Mouse (Mus musculus) lung, embryonic 16.5 days (tissue): Measurements from ENCODE around the gene Zg16. TPM values are rescaled to one million over a fixed set of nuclear protein-coding genes. Genes with fewer than 3 reads are reported as not detected.

Source experiments
- ATAC-seq: fragments of 200-750 bp; cut with Nextera tagmentation; 2 replicates; pipeline ENCODE4 v1.8.0; 2017; ENCODE audit warnings: low read depth, mild to moderate bottlenecking, moderate library complexity
- H3K27ac ChIP-seq: fragments of 300-500 bp; sonication (generic); 2 replicates; pipeline ENCODE4 v1.5.1; 2014; ENCODE audit warnings: mild to moderate bottlenecking, control low read depth, low read length
- H3K27me3 ChIP-seq: fragments of 300-500 bp; sonication (generic); 2 replicates; pipeline ENCODE4 v1.6.1; 2014; ENCODE audit warnings: low read depth, low read length, mixed read lengths; ENCODE audit not compliant: control insufficient read depth, insufficient read depth
- H3K36me3 ChIP-seq: fragments of 300-500 bp; sonication (generic); 2 replicates; pipeline ENCODE4 v1.6.1; 2014; ENCODE audit warnings: low read length; ENCODE audit not compliant: control insufficient read depth, insufficient read depth
- H3K4me1 ChIP-seq: fragments of 300-500 bp; sonication (generic); replicated peaks from 2 replicates; pipeline ENCODE4 v1.6.1; 2014; ENCODE audit warnings: low read length, mixed read lengths; ENCODE audit not compliant: control insufficient read depth, insufficient read depth
- H3K4me2 ChIP-seq: fragments of 300-500 bp; sonication (generic); 2 replicates; pipeline ENCODE4 v1.6.1; 2014; ENCODE audit warnings: low read depth, low read length, control low read depth
- H3K4me3 ChIP-seq: fragments of 300-500 bp; sonication (generic); 2 replicates; pipeline ENCODE4 v1.5.1; 2014; ENCODE audit warnings: mild to moderate bottlenecking, low read length, control low read depth
- H3K9ac ChIP-seq: fragments of 300-500 bp; sonication (generic); 2 replicates; pipeline ENCODE4 v1.6.1; 2014; ENCODE audit warnings: low read length, control low read depth
- H3K9me3 ChIP-seq: fragments of 300-500 bp; sonication (generic); 2 replicates; pipeline ENCODE4 v1.6.1; 2016; ENCODE audit warnings: low read length; ENCODE audit not compliant: control insufficient read depth
- WGBS: fragments of 180-500 bp; shearing (Covaris S2); extraction: QIAGEN DNeasy Blood & Tissue Kit; methylation state at CpG from one replicate; pipeline ENCODE4 v1.1.7; 2014; 5-methylcytosine and 5-hydroxymethylcytosine counted together
- polyA plus RNA-seq: library from polyadenylated mRNA; unstranded; fragments of >200 nt; fragmentation: Nextera tagmentation; extraction: Ambion mirVana; gene quantifications from 2 replicates; pipeline ENCODE4 v1.2.1, GENCODE M21; 2015

Gene Zg16
- polyA plus RNA-seq, 1 experiment from 2014 or later, result not detected

DNA sequence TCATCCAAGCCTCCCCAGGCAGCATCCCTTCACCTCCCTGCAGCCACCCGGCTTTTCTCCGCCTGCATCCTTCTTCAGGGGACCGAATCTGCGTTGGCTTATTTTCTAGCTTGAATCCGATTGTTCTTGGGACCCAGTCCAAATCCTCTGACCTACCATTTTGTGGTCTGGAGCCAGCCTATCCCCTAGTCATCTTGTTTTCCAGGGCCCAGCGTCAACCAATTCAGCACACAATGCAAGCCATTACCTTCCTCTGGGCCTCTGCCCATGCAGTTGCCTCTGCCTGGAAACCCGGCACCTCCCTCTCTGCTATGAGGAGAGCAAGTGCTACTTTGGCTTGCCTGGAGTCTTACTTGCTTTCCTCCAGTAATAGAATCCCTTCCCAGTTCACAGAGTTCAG is 18.4 kb upstream of the Zg16 start:
- no peak for ATAC-seq
- H3K4me3 ChIP-seq, result no peak overlapping the region
- H3K27ac ChIP-seq, result no peak overlapping the region
- no peak overlapping the region for H3K4me2 ChIP-seq
- H3K9me3 ChIP-seq, result no peaks in the 10 kb centered on the region
- 74% methylated on average over 7 of the region's 7 CpGs for WGBS
- peaks cover 6% of the 10 kb centered on the region; the same call in 1 of the 2 replicates for H3K4me1 ChIP-seq
- H3K27me3 ChIP-seq, result no peaks in the 10 kb centered on the region
- H3K36me3 ChIP-seq, result no peaks in the 10 kb centered on the region
- no peak overlapping the region for H3K9ac ChIP-seq

DNA sequence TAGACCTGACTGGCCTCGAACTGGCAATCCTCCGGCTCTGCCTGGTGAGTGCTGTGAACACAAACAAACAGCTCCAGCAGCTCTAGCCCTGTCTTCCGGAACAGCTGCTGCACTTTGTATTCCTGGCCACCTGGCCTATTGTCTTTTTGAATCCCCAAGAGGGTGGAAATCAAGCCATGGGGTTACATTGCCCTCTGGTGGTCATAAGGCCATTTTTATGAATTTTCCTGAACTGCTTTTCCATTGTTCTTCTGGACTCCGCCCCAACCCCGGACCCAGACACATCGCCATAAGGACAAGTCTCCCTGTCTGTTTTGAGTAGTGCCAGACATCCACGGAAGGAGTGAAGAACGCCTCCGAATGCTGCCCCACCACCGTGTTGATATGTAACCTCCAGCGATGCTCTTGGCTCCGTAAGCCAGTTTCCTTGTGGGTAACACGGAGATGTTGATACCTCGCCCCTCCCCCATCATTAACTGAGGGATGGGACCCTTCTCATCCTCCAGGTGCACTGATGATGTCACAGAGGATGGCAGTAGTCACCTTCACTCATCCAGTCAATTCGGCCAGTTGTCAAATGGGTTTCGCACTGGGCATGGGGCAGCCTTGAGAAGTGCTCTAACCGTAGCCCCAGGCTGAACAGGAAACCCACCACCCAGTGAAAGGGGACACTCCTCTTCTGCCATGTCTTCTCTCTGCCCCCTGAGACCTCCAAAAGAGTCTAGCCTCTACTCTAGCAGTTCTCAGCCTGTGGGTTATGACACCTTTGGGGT is 17.6 kb upstream of the Zg16 start:
- peak overlapping the region; percentile 66 for H3K9ac ChIP-seq
- ATAC-seq, result peak; percentile 76
- no peaks in the 10 kb centered on the region for H3K27me3 ChIP-seq
- H3K9me3 ChIP-seq, result no peaks in the 10 kb centered on the region
- peak overlapping the region; percentile 72 for H3K4me2 ChIP-seq
- H3K4me1 ChIP-seq, result peaks cover 6% of the 10 kb centered on the region; the same call in 1 of the 2 replicates
- peak overlapping the region; percentile 46 for H3K4me3 ChIP-seq
- 13% methylated on average over 17 of the region's 17 CpGs for WGBS
- no peak overlapping the region for H3K27ac ChIP-seq
- no peaks in the 10 kb centered on the region for H3K36me3 ChIP-seq

DNA sequence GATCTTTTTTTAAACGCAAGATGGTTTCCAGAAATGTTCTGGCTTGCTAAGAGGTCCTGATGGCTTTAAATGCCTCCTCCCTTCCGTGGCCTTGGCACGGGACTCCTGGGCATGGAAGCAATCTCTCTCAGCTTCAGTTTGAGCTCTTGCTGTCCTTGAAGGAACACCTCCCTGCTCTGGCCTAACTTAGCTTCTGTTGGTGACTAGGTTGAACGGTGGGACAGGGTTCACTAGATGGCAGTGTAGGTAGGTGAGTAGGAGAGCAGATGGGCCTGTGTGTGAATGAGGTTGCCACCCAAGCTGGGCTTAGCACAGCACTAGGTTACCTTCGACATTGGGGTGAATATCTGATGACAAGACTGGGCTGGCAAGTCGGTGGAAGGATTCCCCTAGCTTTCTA is 16.8 kb upstream of the Zg16 start:
- H3K4me2 ChIP-seq, result no peak overlapping the region
- no peaks in the 10 kb centered on the region for H3K36me3 ChIP-seq
- 65% methylated on average over 6 of the region's 6 CpGs for WGBS
- H3K9me3 ChIP-seq, result no peaks in the 10 kb centered on the region
- H3K4me3 ChIP-seq, result no peak overlapping the region
- peaks cover 6% of the 10 kb centered on the region; the same call in 1 of the 2 replicates for H3K4me1 ChIP-seq
- H3K27ac ChIP-seq, result no peak overlapping the region
- no peak overlapping the region for H3K9ac ChIP-seq
- no peaks in the 10 kb centered on the region for H3K27me3 ChIP-seq
- ATAC-seq, result peak; percentile 37

DNA sequence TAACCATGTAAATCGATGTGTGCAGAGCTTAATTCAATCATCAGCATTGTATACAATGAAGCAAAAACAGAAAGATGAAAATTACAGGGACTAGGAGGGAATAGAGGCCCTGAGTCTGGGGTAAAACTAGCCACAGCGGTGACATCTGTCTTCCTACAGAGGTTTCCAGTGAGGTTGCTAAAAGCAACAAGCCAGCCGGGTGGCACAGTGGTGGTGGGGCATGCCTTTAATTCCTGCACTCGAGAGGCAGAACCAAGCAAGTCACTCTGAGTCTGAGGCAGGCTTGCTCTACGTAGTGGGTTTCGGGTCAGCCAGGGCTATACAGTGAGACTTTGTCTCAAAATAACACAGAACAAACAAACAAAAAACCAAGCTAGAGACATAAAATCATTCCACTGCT is 15.0 kb upstream of the Zg16 start:
- Histone ChIP-seq H3K4me1 (peaks cover 6% of the 10 kb centered on the region; the same call in 1 of the 2 replicates), H3K4me3 (no peak overlapping the region), H3K27me3 (no peaks in the 10 kb centered on the region), H3K9ac (no peak overlapping the region), H3K27ac (no peak overlapping the region), H3K36me3 (no peaks in the 10 kb centered on the region), H3K9me3 (no peaks in the 10 kb centered on the region), H3K4me2 (no peak overlapping the region)
- WGBS, result 56% methylated on average over 6 of the region's 6 CpGs
- no peak for ATAC-seq

DNA sequence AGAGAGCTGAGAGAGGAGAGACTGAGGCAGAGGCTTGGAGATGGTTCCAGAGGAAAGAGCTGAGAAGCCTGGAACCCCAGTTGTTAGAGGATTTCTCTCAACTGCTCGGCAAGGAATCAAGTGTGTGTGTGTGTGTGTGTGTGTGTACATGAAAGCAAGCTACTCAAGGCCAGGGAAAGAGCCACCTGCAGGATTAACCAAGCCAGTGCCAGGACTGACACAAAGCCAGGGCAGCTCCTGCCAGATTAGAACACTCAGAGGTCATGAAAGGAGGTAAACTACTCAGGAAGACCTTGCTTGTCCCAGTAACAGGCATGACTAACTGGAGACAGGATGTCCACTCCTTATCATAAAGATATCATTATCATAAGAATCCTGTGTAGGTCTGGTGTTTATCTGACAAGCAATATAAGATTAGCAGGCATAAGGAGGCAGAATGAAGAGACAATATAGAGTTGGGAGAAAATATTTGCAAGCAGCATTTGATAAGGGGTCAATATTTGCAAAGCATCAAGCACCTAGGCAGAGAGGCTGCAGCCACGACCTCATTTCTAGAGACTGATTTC is 14.4 kb upstream of the Zg16 start:
- Histone ChIP-seq H3K36me3 (no peaks in the 10 kb centered on the region), H3K27me3 (no peaks in the 10 kb centered on the region), H3K9ac (no peak overlapping the region), H3K4me3 (no peak overlapping the region), H3K4me1 (peaks cover 6% of the 10 kb centered on the region; the same call in 1 of the 2 replicates), H3K4me2 (no peak overlapping the region), H3K27ac (no peak overlapping the region), H3K9me3 (no peaks in the 10 kb centered on the region)
- 13% methylated on average over 2 of the region's 2 CpGs for WGBS
- ATAC-seq, result no peak

DNA sequence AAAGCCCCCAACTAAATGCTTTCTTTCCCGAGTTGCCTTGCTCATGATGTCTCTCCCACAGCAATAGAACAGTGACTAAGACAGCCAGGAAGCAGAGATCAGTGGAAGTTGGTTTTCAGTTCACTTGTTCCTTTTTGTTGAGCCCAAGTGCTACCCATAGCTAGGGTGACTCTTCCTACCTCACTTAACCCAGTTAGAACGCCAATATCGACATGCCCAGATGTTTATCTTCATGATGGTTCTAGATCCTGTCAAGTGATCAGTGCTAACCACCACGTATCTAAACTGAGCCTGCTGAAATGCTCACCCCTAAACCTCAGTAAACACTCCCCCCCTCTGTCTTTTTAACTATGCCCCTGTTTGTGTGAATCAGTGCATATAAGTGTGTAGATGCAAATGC is 12.4 kb upstream of the Zg16 start:
- H3K27ac ChIP-seq, result no peak overlapping the region
- 74% methylated on average over 4 of the region's 4 CpGs for WGBS
- peaks cover 2% of the 10 kb centered on the region; the same call in 1 of the 2 replicates for H3K4me1 ChIP-seq
- H3K9ac ChIP-seq, result no peak overlapping the region
- no peak overlapping the region for H3K4me3 ChIP-seq
- H3K4me2 ChIP-seq, result no peak overlapping the region
- H3K9me3 ChIP-seq, result no peaks in the 10 kb centered on the region
- no peaks in the 10 kb centered on the region for H3K27me3 ChIP-seq
- ATAC-seq, result no peak
- no peaks in the 10 kb centered on the region for H3K36me3 ChIP-seq

DNA sequence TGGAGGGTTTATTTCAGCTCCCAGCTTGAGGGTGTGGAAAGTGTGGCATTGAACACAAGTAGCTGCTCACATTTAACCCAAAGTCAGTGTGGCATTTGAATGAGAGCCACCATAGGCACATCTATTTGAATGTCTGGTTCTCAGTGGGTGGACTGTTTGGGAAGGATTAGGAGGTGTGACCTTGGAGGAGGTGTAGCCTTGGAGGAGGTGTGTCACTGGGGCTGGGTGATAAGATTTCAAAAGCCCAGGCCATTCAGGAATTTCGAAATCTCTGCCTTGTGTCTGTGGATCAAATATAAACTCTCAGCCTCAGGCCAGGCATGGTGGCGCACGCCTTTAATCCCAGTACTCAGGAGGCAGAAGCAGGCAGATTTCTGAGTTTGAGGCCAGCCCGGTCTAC is 11.8 kb upstream of the Zg16 start:
- WGBS, result 84% methylated on average over 4 of the region's 4 CpGs
- no peak overlapping the region for H3K9ac ChIP-seq
- H3K36me3 ChIP-seq, result no peaks in the 10 kb centered on the region
- no peak overlapping the region for H3K4me3 ChIP-seq
- no peak overlapping the region for H3K27ac ChIP-seq
- H3K4me1 ChIP-seq, result no peaks in the 10 kb centered on the region
- ATAC-seq, result no peak
- no peaks in the 10 kb centered on the region for H3K27me3 ChIP-seq
- H3K9me3 ChIP-seq, result no peaks in the 10 kb centered on the region
- H3K4me2 ChIP-seq, result no peak overlapping the region

DNA sequence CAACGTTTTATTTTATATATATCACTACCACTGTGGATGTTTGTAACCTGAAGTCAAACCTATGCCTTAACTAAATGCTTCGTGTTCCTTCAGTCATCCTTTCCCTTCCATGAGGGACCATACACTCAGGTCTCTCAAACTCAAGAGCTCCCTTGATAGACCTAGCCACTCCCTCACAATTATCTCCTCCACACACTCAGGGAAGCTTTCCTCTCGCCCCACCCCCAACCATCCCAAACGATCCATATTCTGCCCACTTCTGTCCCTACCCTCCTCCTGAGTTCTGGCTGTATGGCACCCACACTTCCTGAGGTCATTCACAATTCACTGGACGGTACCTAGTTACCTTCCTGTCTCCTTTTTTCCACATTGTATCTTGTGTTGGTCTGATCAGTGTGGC is 11.4 kb upstream of the Zg16 start:
- no peaks in the 10 kb centered on the region for H3K4me1 ChIP-seq
- H3K36me3 ChIP-seq, result no peaks in the 10 kb centered on the region
- no peak overlapping the region for H3K4me2 ChIP-seq
- no peak for ATAC-seq
- H3K4me3 ChIP-seq, result no peak overlapping the region
- H3K9me3 ChIP-seq, result no peaks in the 10 kb centered on the region
- 76% methylated on average over 5 of the region's 5 CpGs for WGBS
- no peak overlapping the region for H3K27ac ChIP-seq
- H3K9ac ChIP-seq, result no peak overlapping the region
- H3K27me3 ChIP-seq, result no peaks in the 10 kb centered on the region

DNA sequence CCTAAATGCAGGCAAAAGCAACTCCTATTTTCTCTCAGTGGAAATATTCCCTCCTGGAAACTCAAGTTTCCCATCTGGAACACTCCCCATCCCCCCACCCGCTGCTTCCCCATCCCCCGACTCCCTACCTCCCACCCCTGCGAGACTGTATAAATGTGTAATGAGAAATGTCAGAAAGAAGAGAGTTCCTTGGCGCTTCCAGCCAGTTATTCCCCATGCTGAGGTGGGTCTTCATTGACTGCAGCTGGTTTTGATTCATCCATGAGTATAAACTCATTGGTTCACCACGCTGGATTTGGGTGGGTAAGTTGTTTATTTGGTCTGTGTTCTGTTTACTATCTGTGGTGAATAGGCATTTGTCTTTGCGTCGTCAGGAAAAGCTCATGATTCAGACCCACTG is 9.3 kb upstream of the Zg16 start:
- ATAC-seq, result no peak
- H3K4me2 ChIP-seq, result no peak overlapping the region
- no peaks in the 10 kb centered on the region for H3K36me3 ChIP-seq
- 42% methylated on average over 7 of the region's 7 CpGs for WGBS
- no peak overlapping the region for H3K27ac ChIP-seq
- H3K4me1 ChIP-seq, result no peaks in the 10 kb centered on the region
- H3K27me3 ChIP-seq, result no peaks in the 10 kb centered on the region
- H3K4me3 ChIP-seq, result no peak overlapping the region
- no peak overlapping the region for H3K9ac ChIP-seq
- no peaks in the 10 kb centered on the region for H3K9me3 ChIP-seq
